Mouse (Mus musculus) frontal cortex, postnatal 14 days (tissue): ENCODE measurements at regions not wholly inside any gene's neighbourhood (a gene's known extent, or its start where the extent isn't known, plus 50 kb on each side); places are given as distances from the start of the nearest gene placed in this dataset.
"Not testable (repeated sequence)": the region's sequence is repeated elsewhere in the genome, so short reads cannot be mapped to it uniquely, and the experiment has no call there.

ENCODE experiments used
- DNase-seq, 2 experiments: peaks; one replicate each; pipeline ENCODE4 v3.0.0; 2022; ENCODE audit warnings: low spot score in 2 of 2

DNA sequence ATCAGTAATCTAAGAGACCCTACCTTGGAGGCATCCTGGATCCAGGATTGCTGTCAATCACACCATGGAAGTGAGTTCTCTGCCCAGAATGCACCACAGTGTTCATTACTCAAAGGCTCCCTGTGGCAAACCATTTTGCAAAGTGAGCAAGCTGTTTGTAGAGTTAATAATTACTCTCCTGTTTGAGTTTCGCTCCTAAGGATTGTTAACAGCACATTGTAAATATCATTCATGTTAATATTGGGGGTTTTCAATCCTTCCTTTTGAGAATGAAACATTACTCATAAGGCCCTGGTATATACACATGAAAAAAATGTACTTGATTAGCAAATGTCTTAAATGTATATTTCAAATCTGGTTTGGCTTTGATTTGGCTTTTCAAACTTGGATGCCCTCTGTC is 58.1 kb upstream of the Clstn2 start:
- DNase-seq, result no peak

DNA sequence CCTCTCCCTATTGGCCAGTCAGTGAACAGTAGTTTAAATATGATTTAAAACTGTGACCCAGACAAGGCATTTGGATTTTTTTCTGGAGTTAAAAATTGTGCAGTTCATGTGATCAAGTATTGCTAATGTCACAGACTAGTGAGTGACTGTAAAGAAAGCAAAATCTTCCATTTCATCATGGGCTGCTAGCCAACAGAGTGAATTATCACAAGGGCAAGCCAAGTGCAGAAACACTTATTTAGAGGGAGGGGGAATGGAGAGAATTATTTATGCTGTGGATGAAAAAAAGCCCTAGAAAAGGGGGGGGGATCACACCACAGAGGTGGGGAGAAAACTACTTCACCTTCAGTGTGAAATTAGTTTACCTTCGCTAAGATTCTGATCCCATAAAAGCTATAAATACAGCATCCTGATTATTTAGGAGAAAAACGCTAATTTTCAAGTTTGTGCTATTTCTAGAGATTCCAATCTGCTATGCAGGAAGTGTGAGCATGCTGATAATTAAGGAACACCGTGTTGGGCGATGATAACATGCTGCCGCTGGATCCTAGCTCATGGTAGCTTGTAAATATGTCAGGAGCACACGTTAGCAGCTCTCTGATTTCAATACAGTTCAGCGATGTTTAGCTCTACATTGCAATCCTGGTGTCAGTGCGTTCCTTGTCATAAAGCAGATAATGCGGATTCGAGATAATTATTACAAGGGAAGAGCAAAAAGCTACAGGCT is 62.2 kb upstream of the Clstn2 start:
- DNase-seq, result no peak

DNA sequence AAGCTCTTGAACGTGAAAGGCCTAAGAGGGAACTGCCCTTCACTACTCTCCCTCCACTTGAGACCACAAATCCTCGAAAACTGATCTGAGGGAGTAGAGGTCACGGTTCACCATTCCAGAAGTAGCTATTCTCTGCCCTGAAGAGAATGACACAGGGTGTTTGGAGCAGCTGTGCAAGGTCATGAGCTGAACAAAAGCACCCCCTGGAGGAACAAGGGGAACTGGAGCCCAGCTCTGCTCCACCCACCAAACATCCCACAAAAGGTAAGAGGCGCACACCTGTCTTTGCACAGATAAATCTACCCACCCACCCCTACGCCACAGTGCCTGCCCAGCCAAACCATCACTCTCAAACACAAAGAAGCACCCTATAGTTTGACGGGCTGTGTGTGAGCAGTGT is 90.4 kb upstream of the Clstn2 start:
- DNase-seq, result no peak

DNA sequence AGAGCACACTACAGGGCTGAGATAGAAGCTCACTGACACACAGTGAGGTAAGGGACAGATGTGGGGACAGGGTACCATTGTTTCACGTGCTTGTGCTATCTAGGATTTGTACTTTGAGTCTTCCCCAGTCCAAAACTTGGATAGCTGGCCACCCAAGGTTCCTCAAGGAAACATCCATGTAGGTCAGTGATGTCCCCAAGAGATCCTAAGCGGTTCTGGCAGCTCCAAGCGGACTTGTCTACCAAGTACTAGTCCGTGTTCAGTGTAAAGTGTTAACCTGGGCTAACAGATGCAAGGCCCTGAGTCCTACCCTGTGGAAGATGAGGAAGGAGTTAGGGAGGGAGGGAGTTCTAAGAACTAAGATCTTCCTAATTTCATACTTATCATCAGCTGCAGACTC is 96.6 kb upstream of the Clstn2 start:
- DNase-seq, result no peak

DNA sequence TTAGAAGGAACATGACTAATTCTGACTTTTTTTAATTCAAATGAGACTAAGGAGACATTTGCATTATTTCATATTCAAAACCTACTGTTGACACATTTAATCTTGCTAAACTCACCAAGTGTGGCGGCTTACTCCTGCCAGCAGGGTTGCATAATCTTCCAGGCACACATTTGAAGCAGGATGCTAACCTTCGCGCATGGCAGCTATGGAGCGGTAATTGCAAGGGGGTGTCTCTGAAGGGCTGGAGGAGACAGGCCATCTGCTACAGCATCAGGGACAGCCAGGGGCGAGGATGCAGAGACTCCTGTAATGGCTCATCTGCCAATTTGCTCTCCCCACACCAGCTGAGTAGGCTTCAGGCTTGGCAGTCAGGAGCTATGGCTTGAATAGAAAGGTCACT is 97.9 kb upstream of the Clstn2 start:
- DNase-seq, result peak; percentile 45 to 61

DNA sequence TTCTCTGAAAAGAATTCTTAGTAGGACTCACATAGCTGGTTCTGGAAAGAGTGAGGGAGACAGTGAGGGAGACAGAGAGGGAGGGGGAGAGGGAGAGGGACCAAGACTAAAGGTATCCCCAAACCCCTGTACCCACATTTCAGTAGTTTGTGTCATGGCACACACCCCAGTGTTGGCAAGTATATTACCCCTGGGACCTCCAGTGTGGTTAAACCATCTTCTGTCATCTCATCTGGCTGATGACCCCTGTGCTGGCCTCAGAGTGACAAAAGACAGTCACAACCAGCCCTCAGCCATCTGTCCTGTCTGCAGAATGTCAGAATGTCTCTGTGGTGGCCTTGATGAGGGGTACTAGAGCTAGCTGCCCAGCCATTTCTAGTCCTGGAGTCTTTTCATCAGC is 107.6 kb upstream of the Clstn2 start:
- DNase-seq, result no peak

DNA sequence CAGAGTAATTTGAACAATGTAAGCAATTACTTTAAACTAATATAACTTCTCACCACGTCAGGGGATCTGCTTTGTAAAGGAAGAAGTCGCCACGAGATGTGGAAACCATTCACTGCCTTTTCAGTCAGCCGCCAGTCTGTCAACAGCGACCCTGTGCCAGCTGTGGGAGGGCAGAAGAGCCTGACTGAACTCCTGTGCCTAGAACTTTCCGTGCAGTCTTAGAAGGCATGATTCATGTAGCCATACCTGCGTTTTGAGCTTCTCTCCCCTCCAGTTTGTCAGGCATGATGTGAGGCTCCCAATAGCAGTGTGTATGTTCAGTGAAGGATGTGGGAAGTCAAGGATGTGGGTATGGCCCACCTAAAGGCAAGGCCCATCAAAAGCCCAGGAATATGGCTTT is 109.1 kb upstream of the Clstn2 start:
- DNase-seq, result no peak

DNA sequence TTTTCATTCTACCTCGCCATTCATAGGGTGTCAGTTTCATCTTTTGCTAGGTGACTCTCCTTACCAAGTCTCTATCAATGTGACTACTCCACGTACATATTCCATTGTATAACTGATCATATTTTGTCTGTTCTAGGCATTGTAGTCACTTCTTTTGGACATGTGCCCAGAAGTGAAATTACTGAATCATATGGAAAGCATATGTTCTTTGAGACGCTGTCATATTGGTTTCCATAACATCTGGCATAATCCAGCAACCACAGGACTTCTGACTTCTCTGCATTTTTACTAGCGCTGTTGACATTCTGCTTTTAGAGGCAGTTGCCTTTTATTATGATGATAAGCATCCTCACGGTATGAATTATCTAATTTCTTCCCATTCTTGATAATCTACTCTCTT is 113.9 kb upstream of the Clstn2 start:
- DNase-seq, result no peak

DNA sequence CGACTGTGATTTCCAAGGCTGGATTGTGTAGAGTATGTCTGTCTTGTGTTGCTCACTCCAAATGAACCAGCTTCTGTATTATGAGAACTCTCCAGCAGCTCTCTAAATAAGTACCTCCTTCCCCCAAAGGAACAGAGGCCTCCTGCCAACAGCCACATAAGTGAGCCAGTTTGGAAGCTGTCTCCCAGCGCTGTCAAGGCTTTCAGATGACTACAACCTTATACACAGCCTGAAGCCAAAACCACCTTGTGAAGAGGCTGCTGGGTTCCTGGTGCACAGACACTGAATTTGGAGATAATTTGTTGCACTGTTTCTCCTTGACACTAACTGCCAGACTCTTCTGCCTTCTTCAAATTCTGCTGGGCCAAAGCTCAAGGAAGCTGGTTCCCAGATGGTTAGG is 125.4 kb upstream of the Clstn2 start:
- no peak for DNase-seq

DNA sequence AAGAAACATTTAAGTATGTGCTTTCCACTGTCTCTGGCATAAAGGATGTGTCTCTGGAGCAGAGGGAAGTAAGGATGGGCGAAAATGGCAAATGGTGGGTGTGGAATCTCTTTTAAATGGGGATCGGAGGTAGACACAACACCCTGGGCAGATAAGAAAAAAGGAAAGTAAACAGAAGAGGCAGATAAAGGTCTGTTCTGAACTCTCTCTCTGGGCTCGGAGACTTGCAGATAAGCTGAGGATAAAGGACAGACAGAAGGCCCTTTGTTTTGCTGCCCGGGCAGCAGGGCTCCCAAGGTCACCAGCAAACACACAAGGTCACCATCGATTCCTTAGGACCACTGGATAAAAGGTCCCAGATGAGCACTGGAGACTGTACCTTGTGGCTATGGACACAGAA is 122.7 kb upstream of the Nmnat3 start:
- no peak for DNase-seq

DNA sequence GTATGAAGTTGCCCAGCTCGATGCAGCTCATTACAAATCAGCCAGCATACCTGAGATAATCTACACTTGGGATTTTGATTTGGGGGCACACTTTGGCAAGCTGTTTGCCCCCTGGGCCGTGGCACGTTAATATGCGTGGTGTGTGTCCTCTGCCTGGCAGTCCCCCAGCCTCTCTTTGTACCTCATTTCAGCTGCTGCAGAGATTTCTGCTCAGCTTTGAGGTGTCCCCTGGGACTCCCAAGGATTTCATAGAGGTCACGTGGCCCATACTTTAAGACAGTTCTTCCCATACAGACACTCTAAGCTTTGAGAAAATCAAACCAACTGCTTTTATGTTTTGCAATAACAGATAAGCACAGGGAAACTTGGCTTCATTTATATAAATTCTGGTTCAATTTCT is 113.2 kb upstream of the Nmnat3 start:
- DNase-seq, result no peak

DNA sequence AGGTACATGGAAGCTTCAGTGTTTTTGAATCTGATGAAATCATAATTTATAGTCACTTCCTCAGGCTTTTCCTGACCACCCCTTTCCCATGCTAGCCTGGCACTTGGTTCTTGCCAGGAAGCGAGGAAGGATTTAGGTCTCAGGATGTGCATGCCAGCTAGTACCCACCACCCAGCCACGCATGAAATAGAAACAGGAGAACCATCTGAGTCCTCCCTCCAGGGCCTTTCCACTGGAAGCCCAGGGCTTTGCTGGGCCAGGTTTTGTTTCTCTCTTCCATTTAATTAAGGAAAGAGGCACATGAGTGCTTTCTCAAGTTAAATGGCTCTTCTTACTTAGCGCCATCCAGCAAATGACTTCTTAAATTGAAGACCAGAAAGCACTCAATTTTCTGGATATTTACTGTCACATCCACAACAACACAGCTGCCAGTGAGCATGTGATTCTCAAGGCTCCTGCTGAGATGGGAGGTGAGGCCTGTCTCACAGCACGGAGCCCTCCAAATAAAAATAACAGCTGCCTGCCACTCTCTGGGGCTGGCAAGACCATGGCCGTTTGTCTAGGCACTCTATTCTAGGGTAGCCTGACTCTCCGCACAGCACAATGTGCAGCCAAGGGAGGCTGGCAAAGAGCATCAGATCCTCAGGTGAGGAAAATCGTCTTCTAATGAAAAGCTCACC is 110.4 kb upstream of the Nmnat3 start:
- DNase-seq, result peak in 1 of 2 experiments; percentile 3

DNA sequence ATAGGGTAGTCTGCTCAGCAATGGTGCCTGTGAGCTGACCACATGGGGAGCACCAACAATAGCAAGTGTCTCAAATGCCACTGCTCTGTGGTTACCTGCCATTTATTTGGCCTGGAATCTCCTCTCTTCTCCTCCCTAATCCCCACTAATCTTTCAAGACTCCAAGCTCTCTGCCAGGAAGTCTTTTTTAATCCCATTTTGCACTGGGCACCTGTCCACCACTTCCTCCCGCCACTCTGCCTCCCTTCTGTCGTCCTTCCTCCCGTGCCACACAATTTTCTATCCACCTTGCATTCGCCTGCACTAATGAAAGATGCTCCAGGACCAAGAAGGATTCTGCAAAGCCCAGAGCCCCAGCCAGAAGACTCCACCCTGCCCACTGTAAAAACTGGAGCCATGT is 106.5 kb upstream of the Nmnat3 start:
- no peak for DNase-seq

DNA sequence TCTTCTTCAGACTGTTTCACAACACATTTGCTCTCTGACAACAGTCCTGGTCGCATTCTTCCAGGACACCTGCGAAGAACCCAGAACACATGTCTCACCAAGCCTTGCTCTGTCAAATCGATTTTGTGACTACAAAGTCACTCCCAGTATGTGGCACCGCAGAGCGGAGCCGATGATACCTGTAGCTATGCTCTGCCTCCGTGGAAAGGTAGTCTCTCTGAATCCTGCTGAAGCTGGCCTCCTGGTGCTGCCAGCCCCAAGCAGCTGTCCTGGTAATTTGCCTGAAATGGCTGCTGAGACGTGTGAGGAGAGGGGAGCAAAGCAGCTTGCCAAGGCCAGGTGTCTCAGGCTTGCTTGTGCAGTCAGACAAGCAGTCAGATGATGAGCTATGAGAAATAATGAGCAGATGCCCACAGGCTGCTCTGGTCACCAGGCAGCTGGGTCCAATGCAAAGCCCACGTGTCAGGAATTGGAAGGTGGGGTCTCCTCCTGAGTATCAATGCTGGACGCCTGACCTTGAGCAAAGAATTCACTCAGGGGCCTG is 100.4 kb upstream of the Nmnat3 start:
- no peak for DNase-seq

DNA sequence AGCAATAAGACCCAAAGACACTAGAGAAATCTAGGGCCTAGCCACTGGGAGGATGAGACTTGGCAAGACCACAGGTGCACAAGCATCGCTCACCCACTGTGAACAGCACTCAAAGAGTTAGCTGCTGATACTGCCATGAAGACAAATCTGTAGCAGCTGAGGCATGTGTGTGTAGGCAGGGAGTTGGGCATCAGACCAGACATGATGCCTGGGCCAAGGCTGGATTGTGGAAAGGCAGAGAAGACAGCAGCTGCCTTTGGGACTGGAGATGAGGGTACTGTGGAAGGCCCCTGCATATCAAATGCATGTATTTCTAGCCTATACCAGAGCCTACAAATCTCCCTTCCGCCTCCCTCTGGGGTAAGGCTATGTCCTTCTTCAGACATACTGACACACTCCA is 92.9 kb upstream of the Nmnat3 start:
- DNase-seq, result peak; percentile 32 to 46

DNA sequence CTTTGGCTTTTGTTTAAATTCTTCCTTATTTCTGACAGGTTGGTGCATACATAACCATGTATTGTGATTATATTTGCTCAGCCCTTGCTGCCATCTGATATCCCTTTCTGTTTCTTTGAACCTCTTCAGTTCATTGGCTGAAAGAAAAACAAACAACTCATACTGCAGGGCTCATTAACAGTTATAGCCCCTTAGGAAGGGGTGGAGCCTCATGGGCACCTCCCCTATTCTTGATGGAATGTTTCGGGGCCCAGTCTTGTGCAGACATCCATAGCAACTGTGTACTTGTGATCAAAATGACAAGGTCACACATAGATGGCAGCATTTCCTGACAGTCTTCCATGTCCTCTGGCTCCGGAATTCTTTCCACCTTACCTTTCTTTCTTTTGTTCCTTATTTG is 68.4 kb upstream of the Nmnat3 start:
- DNase-seq, result no peak

DNA sequence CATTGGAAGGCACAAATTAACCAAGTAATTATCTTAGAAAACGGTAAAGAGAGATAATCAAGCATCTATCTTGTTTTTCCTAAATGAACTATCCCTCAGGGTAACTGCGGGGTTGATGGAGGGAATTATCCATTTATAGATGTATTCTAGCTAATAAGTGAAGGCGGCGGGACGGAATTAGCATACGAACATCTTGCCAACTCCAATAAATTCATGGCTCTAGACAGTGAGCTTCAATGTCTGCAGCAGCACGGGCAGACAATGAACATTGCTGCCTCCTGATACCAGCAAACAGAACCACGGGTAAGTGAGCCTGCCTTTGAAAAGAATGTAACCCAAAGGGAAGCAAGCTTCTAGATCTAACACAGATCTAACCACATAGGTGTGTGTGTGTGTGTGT is 66.9 kb upstream of the Nmnat3 start:
- DNase-seq, result no peak

DNA sequence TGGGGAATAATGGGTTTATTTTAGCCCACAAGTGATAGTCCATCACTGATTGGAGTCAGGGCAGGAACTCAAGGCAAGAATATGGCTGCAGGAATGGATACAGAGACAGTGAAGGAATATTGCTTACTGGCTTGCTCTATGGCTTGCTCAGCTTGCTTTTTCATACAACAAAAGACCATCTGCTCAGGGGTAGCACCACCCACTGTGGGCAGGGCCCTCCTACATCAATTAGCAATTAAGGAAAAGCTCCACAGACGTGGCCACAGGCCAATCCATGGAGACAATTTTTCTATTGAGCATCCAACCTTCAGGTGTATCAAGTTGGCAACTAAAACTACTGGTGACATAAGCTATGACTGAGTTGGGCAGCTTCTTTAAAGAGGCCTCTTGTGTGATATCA is 65.5 kb upstream of the Nmnat3 start:
- DNase-seq, result no peak

DNA sequence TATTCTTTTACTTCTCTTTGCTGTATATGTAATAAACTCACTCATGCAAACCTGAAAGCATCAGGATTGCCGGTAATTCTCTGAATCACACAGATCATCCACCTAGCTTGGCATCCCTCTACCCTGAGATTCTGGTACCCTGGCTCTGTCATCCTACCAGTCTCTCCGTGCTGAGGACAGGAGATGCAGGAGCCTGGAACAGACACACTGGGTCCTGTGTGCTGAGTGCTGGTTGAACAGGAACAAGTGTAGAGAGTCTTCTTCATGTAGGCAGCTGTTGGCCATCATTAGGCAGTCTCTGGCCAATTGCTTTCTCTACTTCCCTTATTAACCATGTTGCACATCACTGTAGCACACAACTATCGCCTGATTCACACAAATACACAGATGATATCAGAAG is 59.0 kb upstream of the Nmnat3 start:
- DNase-seq, result no peak

DNA sequence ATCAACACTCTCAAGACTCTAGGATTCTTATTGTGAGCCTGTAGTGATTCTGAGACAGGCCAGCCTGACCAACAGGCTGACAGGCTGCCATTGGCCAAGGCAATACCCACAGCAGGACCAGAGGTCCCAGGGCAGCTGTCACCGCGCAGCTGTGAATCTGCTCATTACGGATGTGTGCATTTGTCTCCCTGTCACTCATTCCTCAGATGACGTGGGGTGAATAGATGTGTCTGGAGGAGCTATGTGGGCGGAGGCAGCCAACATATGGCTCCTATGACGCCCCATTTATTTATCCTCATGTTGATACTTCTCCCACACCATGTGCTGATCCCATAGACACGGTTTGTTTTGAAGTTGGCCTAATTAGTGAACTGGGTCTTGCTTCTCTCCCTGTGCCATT is 58.3 kb upstream of the Nmnat3 start:
- DNase-seq, result no peak

DNA sequence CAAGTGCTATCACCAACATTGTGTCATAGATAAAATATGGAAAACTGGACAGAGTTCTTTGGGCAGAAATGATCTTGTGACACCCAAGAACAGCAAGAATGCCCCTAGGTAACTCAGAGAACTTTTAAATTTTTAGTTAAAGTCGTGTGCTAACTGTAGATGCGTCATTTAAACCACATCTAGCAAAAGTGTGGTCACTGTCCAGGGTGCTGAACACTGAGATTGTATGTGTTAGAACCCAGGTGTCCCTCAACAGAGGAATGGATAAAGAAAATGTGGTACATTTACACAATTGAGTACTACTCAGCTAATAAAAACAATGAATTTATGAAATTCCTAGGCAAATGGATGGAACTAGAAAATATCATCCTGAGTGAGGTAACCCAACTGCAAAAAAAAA is 52.5 kb upstream of the Nmnat3 start:
- DNase-seq, result not testable (repeated sequence)
